Mouse (Mus musculus): ENCODE measurements around the gene Chadl.

GRCm38 (mm10) chr15:81700161-81700560 is 3.1 kb upstream of the Chadl start:
- no peak for TF ChIP-seq CTCF (IDR thresholded peaks at IDR 0.05; ENCODE audit: borderline replicate concordance, control insufficient read depth, extremely low read depth, insufficient read depth, low read length, poor library complexity)
- TF ChIP-seq POLR2A (IDR thresholded peaks at IDR 0.05; ENCODE audit: control insufficient read depth, extremely low read depth, insufficient read depth, low read length, poor library complexity), result no peak
